Mouse (Mus musculus) ES-Bruce4 (cell line): ENCODE data around the gene Ric3. TPM values are rescaled to one million over a fixed set of nuclear protein-coding genes. Genes with fewer than 3 reads are reported as not detected.
A peak's percentile ranks its signal among the peaks of the same experiment; 100 is the strongest.

ENCODE experiments used
- H3K27ac ChIP-seq: 2 replicates; pipeline ENCODE4 v1.5.1; 2012; ENCODE audit warnings: low read length, inconsistent platforms; ENCODE audit not compliant: insufficient read depth
- H3K27me3 ChIP-seq: 2 replicates; pipeline ENCODE4 v1.6.1; 2012; ENCODE audit warnings: mild to moderate bottlenecking, low read length, inconsistent platforms; ENCODE audit not compliant: control insufficient read depth, poor library complexity, insufficient read depth, severe bottlenecking
- H3K36me3 ChIP-seq: 2 replicates; pipeline ENCODE4 v1.6.1; 2012; ENCODE audit warnings: inconsistent platforms, mild to moderate bottlenecking, low read length, moderate library complexity; ENCODE audit not compliant: control insufficient read depth, poor library complexity, insufficient read depth, severe bottlenecking
- H3K4me1 ChIP-seq: one replicate; pipeline ENCODE4 v1.8.1; 2011; ENCODE audit warnings: low read length; ENCODE audit not compliant: control insufficient read depth, insufficient read depth
- H3K4me3 ChIP-seq: 2 replicates; pipeline ENCODE4 v1.5.1; 2011; ENCODE audit warnings: low read depth, mild to moderate bottlenecking, low read length
- H3K9ac ChIP-seq: 2 replicates; pipeline ENCODE4 v1.6.1; 2012; ENCODE audit warnings: low read depth, mild to moderate bottlenecking, inconsistent platforms; ENCODE audit not compliant: poor library complexity, severe bottlenecking
- H3K9me3 ChIP-seq: replicated peaks from 2 replicates; pipeline ENCODE4 v1.6.1; 2012; ENCODE audit warnings: mild to moderate bottlenecking, low read length, inconsistent platforms; ENCODE audit not compliant: control insufficient read depth, poor library complexity, insufficient read depth, severe bottlenecking
- CTCF ChIP-seq: IDR thresholded peaks from one replicate; pipeline ENCODE4 v1.8.1; 2011; ENCODE audit warnings: low read depth, low read length
- EP300 ChIP-seq: IDR thresholded peaks from 2 replicates; pipeline ENCODE4 v1.6.1; 2011; ENCODE audit warnings: low read depth, low read length; ENCODE audit not compliant: insufficient read depth
- POLR2A ChIP-seq: IDR thresholded peaks from one replicate; pipeline ENCODE4 v1.8.1; 2011; ENCODE audit warnings: low read length; ENCODE audit not compliant: insufficient read depth
- polyA plus RNA-seq: library from polyadenylated mRNA; stranded (reverse); fragments of >200 nt; gene quantifications from 2 replicates; pipeline ENCODE4 v1.2.4, GENCODE M21; 2011; ENCODE audit warnings: low read depth; ENCODE audit not compliant: missing spikeins, insufficient read depth, insufficient read length

Ric3 gene
- polyA plus RNA-seq, 1 experiment, result 5.4 TPM

DNA sequence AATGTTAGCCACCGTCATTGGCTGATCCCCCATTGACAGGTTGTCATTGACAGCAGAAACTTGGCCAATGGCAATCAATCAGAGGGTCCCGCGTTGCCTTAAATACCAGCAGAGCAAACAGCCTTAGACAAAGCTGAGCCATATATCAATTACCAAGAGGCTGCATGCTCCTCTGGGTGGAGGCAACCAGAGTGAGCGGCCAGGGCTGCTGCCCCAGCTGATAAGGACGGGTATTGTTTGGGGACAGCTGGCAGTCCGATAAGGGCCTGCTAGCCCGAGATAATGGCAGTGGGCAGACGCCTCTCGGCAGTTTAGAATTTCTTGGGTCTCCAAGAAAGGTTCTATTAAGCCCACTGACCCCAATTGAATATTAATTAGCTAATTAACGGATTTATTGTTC lies 31.8 kb upstream of the Ric3 start:
- TF ChIP-seq EP300, result no peak
- TF ChIP-seq CTCF, result no peak
- no peak for TF ChIP-seq POLR2A
- H3K9ac ChIP-seq, result no peak overlapping the region
- no peak overlapping the region for H3K4me3 ChIP-seq
- H3K27me3 ChIP-seq, result no peaks in the 10 kb centered on the region; the same call in 1 of the 2 replicates
- H3K9me3 ChIP-seq, result no peaks in the 10 kb centered on the region
- H3K4me1 ChIP-seq, result no peaks in the 10 kb centered on the region
- H3K36me3 ChIP-seq, result no peaks in the 10 kb centered on the region
- no peak overlapping the region for H3K27ac ChIP-seq

DNA sequence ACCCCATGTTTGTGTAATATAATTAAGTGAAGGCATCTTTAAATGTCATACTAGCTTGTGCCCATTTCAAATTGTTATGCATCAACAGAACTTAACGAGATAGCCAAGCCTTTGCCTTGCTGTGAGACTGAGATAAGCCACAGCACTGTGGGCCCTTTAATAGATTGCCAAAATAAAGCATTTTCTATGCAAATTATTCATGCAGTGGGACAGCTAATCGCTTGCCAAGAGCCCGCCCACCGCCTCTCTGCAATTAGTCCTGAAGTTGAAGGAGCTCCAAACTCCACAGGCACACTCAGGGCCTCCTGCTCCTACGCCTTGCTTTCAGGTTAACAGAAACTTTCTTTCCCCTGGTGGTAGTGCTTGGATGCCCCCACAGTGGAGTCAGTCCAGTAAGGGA lies 27.9 kb upstream of the Ric3 start:
- Histone ChIP-seq H3K4me1 (no peaks in the 10 kb centered on the region), H3K9me3 (no peaks in the 10 kb centered on the region; the same call in 1 of the 2 replicates), H3K4me3 (no peak overlapping the region), H3K27ac (no peak overlapping the region), H3K27me3 (no peaks in the 10 kb centered on the region), H3K36me3 (no peaks in the 10 kb centered on the region), H3K9ac (no peak overlapping the region)
- TF ChIP-seq EP300 (no peak), CTCF (no peak), POLR2A (no peak)

- H3K4me1 ChIP-seq, result no peaks in the 10 kb centered on the region
- no peak overlapping the region for H3K27ac ChIP-seq
- H3K36me3 ChIP-seq, result no peaks in the 10 kb centered on the region
- no peak overlapping the region for H3K4me3 ChIP-seq
- TF ChIP-seq POLR2A (no peak), CTCF (no peak), EP300 (no peak)
- no peaks in the 10 kb centered on the region for H3K27me3 ChIP-seq
- H3K9ac ChIP-seq, result no peak overlapping the region
- H3K9me3 ChIP-seq, result no peaks in the 10 kb centered on the region; the same call in 1 of the 2 replicates
Measured at GRCm38 (mm10) chr7:109104894-109105293, 21.8 kb upstream of the Ric3 start.

DNA sequence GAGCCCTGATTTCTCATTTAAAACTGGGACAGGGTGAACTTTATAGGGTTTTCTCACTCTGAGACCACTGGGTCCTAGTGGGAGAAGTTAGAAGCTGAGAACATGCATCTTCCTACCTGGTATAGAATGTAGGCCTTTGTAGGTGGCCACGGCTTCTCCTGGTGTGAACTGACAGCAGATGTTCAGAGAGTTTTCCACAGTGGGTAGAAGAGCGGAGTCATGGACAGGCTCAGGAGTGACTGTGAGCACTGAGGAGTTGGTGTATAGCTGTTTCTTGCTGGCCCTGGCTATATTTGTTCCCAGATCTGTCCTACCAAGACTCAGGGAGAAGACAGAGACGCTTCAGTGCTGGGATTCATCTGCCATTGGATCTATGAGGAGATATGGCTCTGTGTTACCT lies 18.0 kb upstream of the Ric3 start:
- Histone ChIP-seq H3K4me3 (no peak overlapping the region), H3K9ac (no peak overlapping the region), H3K27ac (no peak overlapping the region), H3K9me3 (no peaks in the 10 kb centered on the region), H3K27me3 (no peaks in the 10 kb centered on the region), H3K36me3 (no peaks in the 10 kb centered on the region), H3K4me1 (no peaks in the 10 kb centered on the region)
- TF ChIP-seq POLR2A, result no peak
- TF ChIP-seq EP300, result no peak
- TF ChIP-seq CTCF, result no peak

- H3K36me3 ChIP-seq, result no peaks in the 10 kb centered on the region
- H3K4me1 ChIP-seq, result no peaks in the 10 kb centered on the region
- H3K27me3 ChIP-seq, result no peaks in the 10 kb centered on the region; the same call in 1 of the 2 replicates
- no peaks in the 10 kb centered on the region for H3K9me3 ChIP-seq
- TF ChIP-seq CTCF, result peak; percentile 58
- no peak for TF ChIP-seq POLR2A
- TF ChIP-seq EP300, result no peak
- H3K27ac ChIP-seq, result no peak overlapping the region
- no peak overlapping the region for H3K4me3 ChIP-seq
- no peak overlapping the region for H3K9ac ChIP-seq
Measured at GRCm38 (mm10) chr7:109098145-109099018, 15.3 kb upstream of the Ric3 start.

GRCm38 (mm10) chr7:109097203-109097602 lies 14.1 kb upstream of the Ric3 start:
- Histone ChIP-seq H3K9me3 (no peaks in the 10 kb centered on the region), H3K27ac (no peak overlapping the region), H3K9ac (no peak overlapping the region), H3K36me3 (no peaks in the 10 kb centered on the region), H3K4me1 (no peaks in the 10 kb centered on the region), H3K27me3 (no peaks in the 10 kb centered on the region; the same call in 1 of the 2 replicates), H3K4me3 (no peak overlapping the region)
- no peak for TF ChIP-seq POLR2A
- no peak for TF ChIP-seq CTCF
- TF ChIP-seq EP300, result no peak
